Mouse (Mus musculus) ES-E14 (cell line): Measurements from ENCODE around the gene Naa10. TPM values are rescaled to one million over a fixed set of nuclear protein-coding genes. Genes with fewer than 3 reads are reported as not detected.
A peak's percentile ranks its signal among the peaks of the same experiment; 100 is the strongest.

Experiments used
- DNase-seq: peaks from one replicate; pipeline ENCODE4 v3.0.0-alpha.2; 2013; ENCODE audit warnings: low read depth, low spot score
- H3K27ac ChIP-seq: 2 replicates; pipeline ENCODE4 v1.5.1; 2012; ENCODE audit warnings: low read depth, mild to moderate bottlenecking, low read length, moderate library complexity, mixed read lengths; ENCODE audit not compliant: poor library complexity, insufficient read depth, severe bottlenecking
- H3K36me3 ChIP-seq: 2 replicates; pipeline ENCODE4 v1.6.1; 2012; ENCODE audit warnings: mild to moderate bottlenecking, low read length, moderate library complexity, mixed read lengths; ENCODE audit not compliant: control insufficient read depth, poor library complexity, insufficient read depth, severe bottlenecking
- H3K4me1 ChIP-seq, 2 experiments: fragments of 150-350 bp in 1 of 2; sonication (generic) in 1 of 2; 2 replicates each; pipeline ENCODE4 v1.6.1; 2012; ENCODE audit warnings: low read length in 2 of 2, mild to moderate bottlenecking in 1 of 2, mixed read lengths in 1 of 2; ENCODE audit not compliant: control insufficient read depth in 2 of 2, insufficient read depth in 2 of 2, poor library complexity in 1 of 2
- H3K4me3 ChIP-seq, 2 experiments: fragments of 150-350 bp in 1 of 2; sonication (generic) in 1 of 2; 2 replicates each; pipeline ENCODE4 v1.5.1; 2012; ENCODE audit warnings: low read length in 2 of 2, low read depth in 1 of 2, mild to moderate bottlenecking in 1 of 2, mixed read lengths in 1 of 2; ENCODE audit not compliant: insufficient read depth in 1 of 2, poor library complexity in 1 of 2, severe bottlenecking in 1 of 2
- H3K9ac ChIP-seq: 2 replicates; pipeline ENCODE4 v1.6.1; 2012; ENCODE audit warnings: low read depth, mild to moderate bottlenecking, low read length, mixed read lengths; ENCODE audit not compliant: poor library complexity, insufficient read depth, severe bottlenecking
- H3K9me3 ChIP-seq: fragments of 150-350 bp; sonication (generic); 2 replicates; pipeline ENCODE4 v1.6.1; 2012; ENCODE audit warnings: low read depth, mild to moderate bottlenecking, low read length; ENCODE audit not compliant: control insufficient read depth, insufficient read depth
- CHD2 ChIP-seq: IDR thresholded peaks from 2 replicates; pipeline ENCODE4 v1.6.1; 2014; ENCODE audit warnings: mild to moderate bottlenecking, low read depth, low read length, inconsistent platforms
- HCFC1 ChIP-seq: IDR thresholded peaks from 2 replicates; pipeline ENCODE4 v1.6.1; 2012; ENCODE audit warnings: low read length, inconsistent platforms, borderline replicate concordance; ENCODE audit not compliant: insufficient read depth
- MAFK ChIP-seq: IDR thresholded peaks from 2 replicates; pipeline ENCODE4 v1.6.1; 2014; ENCODE audit warnings: mild to moderate bottlenecking, low read depth, low read length, inconsistent platforms; ENCODE audit not compliant: insufficient read depth
- ZC3H11A ChIP-seq: IDR thresholded peaks from 2 replicates; pipeline ENCODE4 v1.6.1; 2012; ENCODE audit warnings: low read depth, mild to moderate bottlenecking, inconsistent platforms, low read length, borderline replicate concordance
- ZNF384 ChIP-seq: IDR thresholded peaks from 2 replicates; pipeline ENCODE4 v1.6.1; 2012; ENCODE audit warnings: low read depth, low read length, inconsistent platforms
- in situ Hi-C, 2 experiments: fragments of 600-800 bp; cut with MboI; formaldehyde crosslinking; loops; one replicate each; pipeline ENCODE4 v1.15.1; 2025; ENCODE audit warnings: low sequenced_read_pairs in 2 of 2, inconsistent platforms in 1 of 2; ENCODE audit not compliant: unreplicated experiment in 2 of 2
- total RNA-seq: library from RNA; depleted of rRNA; stranded (reverse); fragments of 300-350 nt; gene quantifications from 2 replicates; pipeline ENCODE4 v1.2.3, GENCODE M21; 2012

Gene Naa10
- total RNA-seq, 1 experiment: 145 TPM

- Histone ChIP-seq H3K27ac (no peak overlapping the region), H3K9me3 (no peaks in the 10 kb centered on the region), H3K9ac (no peak overlapping the region), H3K36me3 (no peaks in the 10 kb centered on the region), H3K4me3 (no peak overlapping the region), H3K4me1 (peaks cover 0 to 6% of the 10 kb centered on the region in 2 experiments; a peak in 2 of 4 replicates)
- in situ Hi-C loops: no loop called here
- no peak for TF ChIP-seq CHD2
- no peak for TF ChIP-seq MAFK
- TF ChIP-seq HCFC1: no peak
- no peak for TF ChIP-seq ZNF384
- no peak for TF ChIP-seq ZC3H11A
- DNase-seq: no peak
These were observed 10.2 kb downstream of the Naa10 start for GRCm38 (mm10) chrX:73911588-73911987.

GRCm38 (mm10) chrX:73911156-73911555, 10.6 kb downstream of the Naa10 start:
- no peaks in the 10 kb centered on the region for H3K36me3 ChIP-seq
- peak overlapping the region; percentile 44 to 65 for H3K4me3 ChIP-seq
- H3K9me3 ChIP-seq: no peaks in the 10 kb centered on the region
- H3K4me1 ChIP-seq: peaks cover 0 to 6% of the 10 kb centered on the region in 2 experiments; a peak in 2 of 4 replicates
- no peak for DNase-seq
- peak overlapping the region; percentile 57 for H3K9ac ChIP-seq
- in situ Hi-C loops: no loop called here
- no peak for TF ChIP-seq CHD2
- no peak for TF ChIP-seq HCFC1
- no peak for TF ChIP-seq ZC3H11A
- TF ChIP-seq ZNF384: no peak
- no peak for TF ChIP-seq MAFK
- no peak overlapping the region for H3K27ac ChIP-seq

DNA sequence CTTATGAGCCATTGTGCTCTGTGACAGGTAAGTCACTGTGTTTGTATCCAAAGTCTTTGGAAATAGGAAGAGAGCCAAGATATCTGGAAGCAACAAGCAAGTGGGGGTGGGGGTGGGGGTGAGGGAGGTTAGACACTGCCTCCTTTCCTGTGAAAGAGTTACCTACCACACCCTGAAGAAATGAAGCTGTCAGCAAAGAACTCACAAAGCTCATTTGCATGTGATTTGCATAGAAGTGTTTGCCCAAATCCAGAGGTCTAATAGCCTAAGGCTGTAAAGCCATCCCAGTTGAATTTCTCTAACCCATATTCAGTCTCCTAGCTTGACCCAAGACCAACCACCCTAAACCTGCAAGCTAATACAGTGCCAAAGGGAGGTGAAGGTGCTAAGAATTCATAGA, 11.3 kb downstream of the Naa10 start:
- Histone ChIP-seq H3K9me3 (no peaks in the 10 kb centered on the region), H3K4me1 (peaks cover 0 to 6% of the 10 kb centered on the region in 2 experiments; a peak in 2 of 4 replicates), H3K36me3 (no peaks in the 10 kb centered on the region), H3K27ac (no peak overlapping the region), H3K9ac (no peak overlapping the region), H3K4me3 (0 out of 4 replicates have a peak overlapping the region, but pooled peaks of 1 of the 2 experiments have one; percentile 65)
- in situ Hi-C loops: no loop called here
- TF ChIP-seq ZC3H11A: no peak
- no peak for TF ChIP-seq MAFK
- TF ChIP-seq ZNF384: no peak
- TF ChIP-seq CHD2: no peak
- no peak for TF ChIP-seq HCFC1
- no peak for DNase-seq

GRCm38 (mm10) chrX:73910049-73910448, 11.7 kb downstream of the Naa10 start:
- no peak for TF ChIP-seq CHD2
- no peak for TF ChIP-seq ZC3H11A
- TF ChIP-seq ZNF384: no peak
- no peak for TF ChIP-seq MAFK
- no peak for TF ChIP-seq HCFC1
- in situ Hi-C loops: no loop called here

GRCm38 (mm10) chrX:73897959-73898358, 23.8 kb downstream of the Naa10 start:
- no peak overlapping the region for H3K27ac ChIP-seq

More at GRCm38 (mm10) chrX:73910049-73910448, 11.7 kb downstream of the Naa10 start:
- Histone ChIP-seq H3K9me3 (no peaks in the 10 kb centered on the region), H3K36me3 (no peaks in the 10 kb centered on the region), H3K4me1 (peaks cover 0 to 6% of the 10 kb centered on the region in 2 experiments; a peak in 2 of 4 replicates), H3K27ac (no peak overlapping the region), H3K9ac (no peak overlapping the region), H3K4me3 (no peak overlapping the region)
- DNase-seq: no peak

More at GRCm38 (mm10) chrX:73897959-73898358, 23.8 kb downstream of the Naa10 start:
- TF ChIP-seq ZC3H11A: no peak
- no peak for TF ChIP-seq CHD2
- no peak for TF ChIP-seq HCFC1
- TF ChIP-seq ZNF384: no peak
- TF ChIP-seq MAFK: no peak
- no peak overlapping the region for H3K9ac ChIP-seq
- no peaks in the 10 kb centered on the region for H3K36me3 ChIP-seq
- no peaks in the 10 kb centered on the region for H3K4me1 ChIP-seq
- H3K9me3 ChIP-seq: no peaks in the 10 kb centered on the region
- no peak for DNase-seq
- in situ Hi-C loops: no loop called here
- no peak overlapping the region for H3K4me3 ChIP-seq
